Mouse (Mus musculus): ENCODE measurements around the gene Sap30bp.

The Sap30bp gene

DNA sequence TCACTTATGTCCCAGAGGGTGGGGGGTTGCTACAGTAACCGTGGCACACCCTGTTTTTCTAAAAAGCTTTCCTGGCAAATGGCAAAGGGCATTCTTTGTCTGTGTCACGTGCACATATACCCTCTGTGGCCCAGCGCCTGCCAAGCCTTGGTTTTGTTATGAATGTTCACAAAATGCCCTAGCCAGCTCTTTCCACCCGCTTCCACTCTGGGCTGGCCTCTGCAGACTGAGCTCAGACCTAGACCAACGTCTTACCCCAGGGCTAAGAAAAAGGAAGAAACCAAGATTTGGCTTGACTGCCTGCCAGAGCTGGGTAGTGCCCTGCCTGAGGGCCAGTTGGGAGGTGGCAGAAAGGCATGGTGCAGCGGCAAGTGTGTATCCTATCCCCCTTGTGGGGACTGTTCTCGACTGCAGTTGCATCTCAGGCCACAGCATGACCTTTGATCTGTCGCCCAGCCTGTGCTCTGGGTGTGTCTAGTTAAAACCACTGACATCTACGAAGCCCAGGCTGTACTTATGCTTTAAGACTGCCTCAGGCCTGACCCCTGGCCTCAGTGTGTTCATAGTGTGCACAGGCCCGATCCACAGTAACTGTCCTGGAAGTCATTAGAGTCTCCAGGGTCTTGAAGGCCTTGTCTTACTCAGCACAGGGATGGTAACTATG lies 22.2 kb downstream of the Sap30bp start:
- DNase-seq (ENCODE audit: low spot score) = no peak

GRCm38 (mm10) chr11:115956453-115956852 lies 23.4 kb downstream of the Sap30bp start:
- no peak for DNase-seq (ENCODE audit: low spot score)

GRCm38 (mm10) chr11:115957971-115958370 lies 24.9 kb downstream of the Sap30bp start:
- no peak for DNase-seq (ENCODE audit: low spot score)

DNA sequence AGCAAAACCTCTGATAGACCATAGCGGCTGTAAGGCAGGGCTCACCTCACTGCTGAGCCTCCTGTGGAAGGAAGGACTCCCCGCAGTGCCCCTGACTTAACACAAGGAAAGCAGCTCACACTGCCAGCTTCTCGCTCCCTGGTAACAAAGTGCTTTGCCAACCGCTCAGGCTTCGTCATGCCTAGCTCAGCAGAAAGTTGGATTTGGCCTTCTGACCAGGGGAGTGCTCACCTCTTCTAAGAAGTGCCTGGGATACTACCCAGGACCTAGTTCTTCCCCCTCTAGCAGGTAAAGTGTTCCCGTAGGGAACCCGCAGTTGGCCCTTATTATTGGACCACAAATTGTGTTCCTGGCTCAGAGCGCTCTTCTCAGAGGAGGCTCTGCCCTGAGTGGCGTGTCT lies 25.9 kb downstream of the Sap30bp start:
- no peak for DNase-seq (ENCODE audit: low spot score)

GRCm38 (mm10) chr11:115962651-115963412 lies 29.8 kb downstream of the Sap30bp start:
- DNase-seq (ENCODE audit: low spot score) = no peak

DNA sequence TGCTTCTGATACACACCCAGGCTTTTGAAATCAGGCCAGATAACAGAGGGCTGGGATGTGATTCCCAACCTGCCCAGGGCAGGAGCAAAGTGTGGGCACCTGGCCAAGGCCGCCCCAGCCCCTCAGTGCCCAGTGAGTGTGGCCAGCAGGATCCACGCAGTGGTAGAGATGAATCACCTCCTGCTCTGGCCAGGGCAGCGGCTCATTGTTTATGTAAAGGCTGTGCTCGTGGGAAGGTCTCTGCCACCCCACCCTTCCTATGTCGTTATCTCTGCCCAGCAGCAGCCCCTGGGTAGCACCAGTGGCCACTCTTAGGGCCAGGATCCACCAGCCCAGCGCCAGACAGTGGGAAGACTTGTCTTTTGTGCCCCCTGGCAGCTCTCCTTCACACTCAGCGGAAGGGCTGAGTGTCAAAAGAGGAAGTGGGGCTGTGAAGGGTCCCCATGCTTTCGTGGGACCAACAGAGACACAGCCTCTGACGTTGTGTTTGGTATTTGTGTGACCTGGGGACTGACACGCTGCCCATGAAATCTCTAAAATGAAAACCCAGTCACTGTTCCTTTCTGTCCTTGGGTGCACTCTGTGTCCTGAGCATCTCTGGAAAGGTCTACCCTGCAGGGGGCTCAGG lies 32.0 kb downstream of the Sap30bp start:
- no peak for DNase-seq (ENCODE audit: low spot score)

- DNase-seq (ENCODE audit: low spot score) = no peak
Observed at GRCm38 (mm10) chr11:115968731-115969405, 35.8 kb downstream of the Sap30bp start.

DNA sequence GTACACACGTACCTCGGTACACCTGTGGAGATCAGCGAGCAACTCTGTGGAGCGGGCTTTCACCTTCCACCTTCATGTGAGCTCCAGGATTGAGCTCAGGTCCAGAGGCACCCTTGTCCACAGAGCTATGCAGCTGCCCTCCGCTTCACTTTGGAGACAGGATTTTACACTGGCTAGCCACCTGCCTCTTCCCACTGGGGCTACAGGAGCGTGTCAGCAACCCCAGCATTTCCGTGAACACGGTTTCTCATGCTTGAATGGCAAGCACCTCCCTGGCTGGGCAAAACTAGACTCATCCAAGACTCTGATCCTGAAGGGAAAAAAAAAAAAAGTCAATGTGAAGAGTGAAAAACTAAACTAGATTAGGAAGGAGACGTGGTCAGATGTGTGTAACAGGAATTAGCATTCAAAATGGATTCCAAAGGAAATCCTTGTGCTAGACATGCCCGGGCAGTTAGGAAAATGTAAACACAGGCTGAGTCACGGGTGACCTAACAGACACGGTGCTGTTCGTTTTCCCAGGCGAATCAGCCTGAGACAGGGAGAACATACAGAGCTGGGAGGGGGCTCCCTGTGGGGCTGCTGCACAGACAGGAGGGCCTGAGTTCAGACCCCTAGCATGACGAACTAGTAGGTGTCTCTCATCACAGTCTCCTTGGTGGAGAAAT lies 37.1 kb downstream of the Sap30bp start:
- DNase-seq (ENCODE audit: low spot score) = no peak

- no peak for DNase-seq (ENCODE audit: low spot score)
Observed at GRCm38 (mm10) chr11:115971016-115971415, 37.9 kb downstream of the Sap30bp start.

DNA sequence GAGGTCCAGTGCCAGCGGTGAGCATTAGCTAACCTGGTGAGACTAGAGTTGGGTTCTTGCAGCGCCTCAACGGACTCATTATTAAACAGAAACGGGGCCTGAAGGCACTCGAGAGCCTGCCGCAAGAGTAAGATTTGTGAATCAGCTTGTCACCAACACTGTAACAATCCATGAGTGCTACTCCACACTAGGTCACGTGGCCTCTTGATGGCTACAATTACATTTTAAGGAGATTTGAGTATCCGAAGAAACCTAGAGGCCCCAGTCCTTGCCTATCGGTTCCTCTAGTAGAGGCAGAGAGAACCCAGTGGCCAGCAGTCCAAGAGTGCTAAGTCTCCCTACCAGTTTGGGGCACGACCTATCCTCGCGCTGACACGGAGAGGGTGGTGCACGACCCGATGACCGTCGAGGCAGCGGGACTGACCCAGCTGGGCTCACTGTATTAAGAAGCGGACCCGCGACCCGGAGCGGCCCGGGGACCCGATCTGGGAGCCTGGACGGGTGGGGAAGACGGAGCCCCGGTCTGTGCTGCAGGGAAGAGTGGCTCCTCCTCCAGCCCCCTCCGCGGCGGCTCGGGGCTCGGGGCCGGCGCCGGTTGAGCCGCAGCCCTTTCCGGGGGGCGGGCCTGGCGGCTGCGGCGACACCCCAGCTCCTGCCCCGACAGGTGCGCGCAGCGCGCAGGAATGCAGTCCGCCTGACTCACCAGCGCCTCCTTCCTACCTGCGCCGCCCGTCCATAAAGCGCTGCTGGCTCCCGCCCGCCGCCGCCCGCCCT lies 41.4 kb downstream of the Sap30bp start, which contains the start of gene Itgb4:
TSS of gene Itgb4 (plus strand) at position 401 of the 774 bp plus-strand sequence.
- DNase-seq (ENCODE audit: low spot score) = no peak

DNA sequence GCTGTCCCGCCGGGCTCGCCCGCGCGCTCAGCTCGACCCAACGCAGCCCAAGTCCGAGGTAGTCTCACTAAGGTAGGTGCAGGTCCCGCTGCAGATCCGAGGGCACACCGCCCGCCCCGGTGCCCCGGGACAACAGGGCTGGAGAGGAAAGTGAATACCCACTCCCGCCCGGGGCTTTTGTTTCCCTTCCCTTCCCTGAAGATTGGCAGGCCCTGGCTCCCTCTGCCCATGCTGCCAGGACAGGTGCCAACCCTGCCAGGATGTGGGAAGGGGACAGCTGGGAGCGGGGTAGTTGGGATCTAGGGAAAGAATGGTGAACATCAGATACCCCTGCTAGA lies 42.0 kb downstream of the Sap30bp start:
- DNase-seq (ENCODE audit: low spot score) = no peak

DNA sequence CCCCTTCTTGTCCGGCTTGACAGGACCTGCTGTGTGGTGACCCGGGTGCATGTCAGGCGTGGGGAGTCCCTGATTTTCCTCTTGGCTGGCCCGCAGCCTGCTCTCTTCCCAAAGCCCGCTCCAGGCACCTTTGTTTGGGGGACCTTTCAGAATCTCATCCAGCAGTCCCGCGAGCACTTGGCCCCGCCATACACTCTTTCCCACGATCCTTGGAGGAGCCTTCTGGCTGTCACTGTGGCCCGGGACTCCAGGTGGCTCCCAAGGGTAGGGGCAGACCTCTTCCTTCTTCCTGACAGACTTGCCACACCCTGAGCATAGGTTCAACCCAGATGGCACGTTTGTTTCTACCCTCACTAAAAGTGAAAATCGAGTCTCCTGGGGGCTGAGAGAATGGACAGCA lies 42.5 kb downstream of the Sap30bp start:
- no peak for DNase-seq (ENCODE audit: low spot score)

GRCm38 (mm10) chr11:115982472-115982871 lies 49.4 kb downstream of the Sap30bp start:
- DNase-seq (ENCODE audit: low spot score) = no peak

- no peak for DNase-seq (ENCODE audit: low spot score)
Observed at GRCm38 (mm10) chr11:115983291-115983690, 50.2 kb downstream of the Sap30bp start.

GRCm38 (mm10) chr11:115989686-115990085 lies 56.6 kb downstream of the Sap30bp start:
- no peak for DNase-seq (ENCODE audit: low spot score)

DNA sequence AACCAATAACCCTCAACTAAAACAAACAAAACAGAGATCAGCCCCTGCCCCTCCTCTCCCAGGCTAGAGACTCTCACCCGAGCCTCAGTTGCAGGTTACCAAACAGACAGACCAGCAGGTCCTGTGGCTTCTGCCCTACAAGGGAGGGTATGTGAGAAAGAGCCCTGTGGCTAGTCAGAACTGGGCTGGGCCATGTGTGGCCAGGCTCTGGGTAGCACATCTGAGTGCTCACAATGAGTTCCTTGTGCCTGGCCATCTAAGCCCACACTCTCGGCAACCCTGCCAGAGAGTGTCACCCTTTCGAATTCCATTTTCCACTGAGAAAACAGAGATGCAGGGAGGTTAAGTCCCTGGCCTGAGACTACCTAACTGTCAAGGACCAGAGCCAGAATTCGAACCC lies 59.0 kb downstream of the Sap30bp start:
- no peak for DNase-seq (ENCODE audit: low spot score)

DNA sequence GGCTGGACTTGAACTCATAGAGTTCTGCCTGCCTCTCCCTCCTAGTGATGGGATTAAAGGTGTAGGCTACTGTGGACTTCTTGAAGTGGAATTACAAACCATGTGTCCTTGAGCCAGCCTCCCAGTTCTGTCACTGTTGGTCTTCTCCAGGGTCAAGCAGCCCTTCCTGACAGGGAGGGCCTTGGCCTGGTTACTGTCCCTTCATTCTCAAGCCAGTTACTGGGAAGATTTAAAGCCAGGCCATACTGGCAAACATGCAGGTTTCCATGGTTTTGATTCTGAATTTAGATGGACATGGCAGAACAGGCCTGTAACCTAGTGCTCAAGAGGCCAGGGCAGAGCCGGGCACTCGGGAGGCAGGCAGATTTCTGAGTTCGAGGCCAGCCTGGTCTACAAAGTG lies 62.2 kb downstream of the Sap30bp start:
- no peak for DNase-seq (ENCODE audit: low spot score)

DNA sequence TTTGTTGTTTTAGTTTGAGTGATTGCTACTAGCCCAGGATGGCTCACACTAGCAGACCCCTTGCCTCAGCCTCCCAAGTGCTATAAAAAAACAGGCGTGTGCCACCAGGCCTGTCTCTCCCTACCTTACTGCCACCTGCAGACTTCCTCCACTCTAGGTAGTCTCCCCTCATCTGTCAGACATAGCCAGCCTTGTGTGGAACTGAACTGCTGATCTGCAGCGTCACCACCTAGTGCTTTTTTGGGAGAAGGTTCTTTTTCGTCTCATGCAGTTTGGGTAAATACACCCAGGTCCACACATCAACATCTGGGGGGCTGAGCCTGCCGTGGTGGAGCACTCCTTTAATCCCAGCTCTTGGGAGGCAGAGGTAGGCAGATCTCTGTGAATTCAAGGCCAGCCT lies 64.0 kb downstream of the Sap30bp start:
- no peak for DNase-seq (ENCODE audit: low spot score)

GRCm38 (mm10) chr11:115997662-115998061 lies 64.6 kb downstream of the Sap30bp start:
- DNase-seq (ENCODE audit: low spot score) = no peak

DNA sequence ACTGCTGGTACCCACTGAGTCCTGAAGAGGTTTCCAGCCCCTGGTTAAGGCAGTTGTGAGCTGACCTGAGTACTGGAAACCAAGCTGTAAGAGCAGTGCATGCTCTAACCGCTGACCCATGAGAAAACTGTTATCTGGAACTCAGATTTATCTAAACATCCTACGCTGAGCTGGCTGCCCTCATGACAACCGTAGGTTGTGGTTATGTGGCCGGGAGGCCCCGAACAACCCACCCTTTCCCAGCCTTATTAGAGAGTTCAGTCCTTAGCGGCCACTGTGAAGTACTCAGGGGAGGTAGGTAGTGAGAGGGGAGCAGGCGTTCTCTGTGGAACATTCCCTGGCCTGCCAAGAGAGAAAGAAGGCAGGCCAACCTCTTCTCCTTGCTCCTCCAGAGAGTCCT lies 65.9 kb downstream of the Sap30bp start:
- DNase-seq (ENCODE audit: low spot score) = no peak

- peak; percentile 47 for DNase-seq (ENCODE audit: low spot score)
Observed at GRCm38 (mm10) chr11:115999538-116000143, 66.6 kb downstream of the Sap30bp start.
